Mouse (Mus musculus) v-Abl transformed pro-B cells (cell line): ENCODE data around the gene Eps8.

ENCODE experiments used
- in situ Hi-C, 2 experiments: fragments of 400-800 bp; cut with MboI; formaldehyde crosslinking; loops; one replicate each; pipeline ENCODE4 v1.15.1; 2025; ENCODE audit not compliant: unreplicated experiment in 2 of 2

Eps8 gene

DNA sequence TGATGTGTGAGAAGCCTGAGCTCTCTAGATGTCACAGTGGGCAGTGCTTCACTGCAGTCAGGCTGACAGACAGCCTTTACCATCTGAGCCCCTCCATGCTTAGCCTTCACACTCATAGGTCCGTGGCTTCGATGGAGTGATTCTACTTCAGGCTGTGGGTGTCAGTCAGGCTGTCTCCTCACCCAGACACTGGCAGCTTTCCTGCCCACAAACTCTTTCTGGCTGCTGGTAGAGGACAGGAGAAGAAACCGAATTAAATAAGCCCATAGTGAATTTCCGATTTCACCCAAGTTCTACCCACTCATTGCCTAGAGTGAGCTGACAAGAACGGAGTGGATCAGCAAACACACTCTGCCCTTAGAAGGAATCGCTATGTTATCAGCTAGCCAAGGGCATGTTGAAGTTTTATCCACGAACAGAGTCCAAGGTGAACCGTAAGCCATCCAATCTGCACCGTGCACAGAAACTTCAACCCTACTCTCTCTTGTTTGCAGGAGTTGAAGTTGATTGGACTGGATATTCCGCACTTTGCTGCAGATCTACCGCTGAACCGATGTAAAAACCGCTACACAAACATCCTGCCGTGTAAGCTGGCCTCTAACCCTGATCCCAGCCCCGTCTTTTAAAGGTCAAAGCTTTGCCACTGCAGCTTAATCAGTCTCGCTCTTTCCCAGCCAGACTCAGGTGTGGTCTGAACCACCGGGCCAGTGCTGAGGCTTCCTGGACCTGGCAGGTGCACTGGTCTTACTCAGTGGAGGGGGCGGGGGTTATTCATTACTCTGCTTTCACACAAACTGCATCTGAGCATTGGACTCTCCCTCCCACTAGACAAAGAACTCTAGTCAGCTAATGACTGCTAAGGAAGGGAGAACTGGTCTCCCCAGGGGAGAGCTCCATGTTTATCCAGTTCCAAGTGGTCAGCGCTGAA is 213.9 kb downstream of the Eps8 start:
- in situ Hi-C loops: no loop called here

DNA sequence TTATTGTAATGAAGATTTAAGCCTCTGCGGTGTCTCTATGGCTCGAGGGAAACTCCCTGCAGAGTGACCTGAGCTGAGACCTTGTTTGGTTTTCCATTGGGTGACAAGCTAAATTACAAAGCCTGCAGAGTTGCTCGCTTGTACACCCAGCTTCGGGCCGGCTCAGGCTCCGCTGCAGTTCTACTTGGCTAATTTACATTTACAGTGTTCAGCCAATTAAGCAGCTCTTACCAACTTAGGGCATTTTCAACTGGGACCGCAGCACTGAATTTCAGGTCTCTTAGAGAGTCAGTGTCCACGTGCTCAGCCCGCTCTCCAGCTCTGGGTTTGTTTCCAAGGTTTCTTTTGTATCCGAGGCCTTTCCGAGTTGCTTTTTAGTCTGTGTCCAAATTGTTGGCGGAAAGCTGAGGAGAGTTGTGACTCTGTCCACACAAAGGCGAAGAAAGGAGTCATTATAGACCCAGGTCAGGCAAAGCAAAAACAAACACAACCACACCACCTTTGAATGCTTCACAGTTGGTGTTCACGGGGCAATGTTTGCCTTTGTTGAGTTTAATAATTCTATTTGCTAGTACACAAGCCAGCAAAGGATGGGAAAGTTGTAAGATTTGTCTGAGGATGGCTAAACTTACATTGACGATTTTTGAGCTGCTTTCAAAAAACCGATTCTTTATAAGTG is 216.6 kb downstream of the Eps8 start:
- in situ Hi-C loops: no loop called here

DNA sequence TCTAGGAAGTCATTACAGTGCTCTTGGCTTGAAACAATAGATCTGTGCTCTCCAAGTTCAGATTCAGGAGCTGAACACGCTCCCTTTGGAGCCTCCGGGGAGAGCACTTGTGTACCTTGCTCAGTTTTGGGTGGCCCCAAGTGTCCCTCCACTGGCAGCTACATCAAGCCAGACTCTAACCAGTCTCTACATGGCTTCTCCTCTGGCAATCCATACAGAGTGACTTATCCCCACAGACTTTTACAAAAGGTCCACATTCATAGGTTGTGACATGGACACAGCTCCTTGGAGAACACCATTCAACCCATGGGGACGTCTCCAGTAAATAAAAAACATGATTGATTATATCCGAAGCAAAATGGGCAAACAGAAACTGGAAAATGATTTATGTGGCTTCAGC is 217.2 kb downstream of the Eps8 start:
- in situ Hi-C loops: no loop called here

DNA sequence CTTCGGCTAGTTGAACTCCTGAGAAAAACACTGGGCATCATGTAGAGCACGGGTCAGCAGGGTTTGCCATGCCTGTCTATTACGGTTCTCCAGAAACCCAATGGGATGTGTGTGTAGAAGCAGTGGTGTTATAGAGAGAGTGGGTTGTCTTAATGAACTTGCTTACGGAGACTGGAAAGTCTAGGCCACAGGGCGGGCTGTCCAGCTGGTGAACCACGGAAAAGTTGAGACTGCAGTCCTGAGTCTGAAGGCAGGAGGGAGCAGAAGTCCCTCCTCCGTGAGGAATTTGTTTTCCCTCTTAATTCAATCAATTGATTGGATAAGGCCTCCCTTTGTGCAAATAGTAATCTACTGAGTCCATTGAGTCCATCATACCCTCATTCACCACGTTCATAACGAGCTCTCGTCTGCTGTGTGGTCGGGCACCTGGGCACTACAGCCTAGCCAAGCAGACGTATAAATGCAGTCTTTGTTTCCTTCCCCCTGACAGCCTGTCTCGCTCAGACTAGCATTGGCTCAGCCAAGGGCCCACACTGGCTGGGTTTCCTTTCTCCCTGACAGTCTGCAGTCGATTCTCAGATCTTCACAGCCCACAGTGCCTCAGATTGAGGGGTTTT is 221.0 kb downstream of the Eps8 start:
- in situ Hi-C loops: no loop called here
